Mouse (Mus musculus) myocyte (in vitro differentiated cells): ENCODE results near the gene Ddc.

Source experiments
- CEBPB ChIP-seq: IDR thresholded peaks from 2 replicates; pipeline ENCODE4 v1.6.1; 2011; ENCODE audit warnings: mild to moderate bottlenecking, moderate library complexity; ENCODE audit not compliant: poor library complexity, insufficient read depth, severe bottlenecking
- E2F4 ChIP-seq: IDR thresholded peaks from one replicate; pipeline ENCODE4 v1.6.1; 2011; ENCODE audit warnings: mild to moderate bottlenecking, control low read depth, moderate library complexity; ENCODE audit not compliant: insufficient read depth
- MAX ChIP-seq: IDR thresholded peaks from one replicate; pipeline ENCODE4 v1.6.1; 2011; ENCODE audit warnings: low read depth, mild to moderate bottlenecking, control low read depth
- MYOG ChIP-seq, 3 experiments: IDR thresholded peaks; one replicate each; pipeline ENCODE4 v1.6.1; 2011; ENCODE audit warnings: control low read depth in 2 of 3, low read depth in 2 of 3, mild to moderate bottlenecking in 2 of 3; ENCODE audit not compliant: insufficient read length in 2 of 3, control insufficient read depth in 1 of 3, insufficient read depth in 1 of 3
- POLR2A ChIP-seq: IDR thresholded peaks from one replicate; pipeline ENCODE4 v1.6.1; 2011; ENCODE audit warnings: low read depth, mild to moderate bottlenecking, control low read depth, moderate library complexity; ENCODE audit not compliant: insufficient read length
- POLR2AphosphoS2 ChIP-seq: IDR thresholded peaks from one replicate; pipeline ENCODE4 v1.6.1; 2011; ENCODE audit warnings: low read depth, control low read depth; ENCODE audit not compliant: insufficient read length
- SRF ChIP-seq: IDR thresholded peaks from one replicate; pipeline ENCODE4 v1.6.1; 2011; ENCODE audit warnings: low read depth; ENCODE audit not compliant: control insufficient read depth, insufficient read length
- TCF3 ChIP-seq: IDR thresholded peaks from one replicate; pipeline ENCODE4 v1.6.1; 2011; ENCODE audit warnings: low read depth, control low read depth; ENCODE audit not compliant: insufficient read length
- USF1 ChIP-seq: IDR thresholded peaks from one replicate; pipeline ENCODE4 v1.6.1; 2011; ENCODE audit warnings: low read depth, mild to moderate bottlenecking, control low read depth, moderate library complexity

DNA sequence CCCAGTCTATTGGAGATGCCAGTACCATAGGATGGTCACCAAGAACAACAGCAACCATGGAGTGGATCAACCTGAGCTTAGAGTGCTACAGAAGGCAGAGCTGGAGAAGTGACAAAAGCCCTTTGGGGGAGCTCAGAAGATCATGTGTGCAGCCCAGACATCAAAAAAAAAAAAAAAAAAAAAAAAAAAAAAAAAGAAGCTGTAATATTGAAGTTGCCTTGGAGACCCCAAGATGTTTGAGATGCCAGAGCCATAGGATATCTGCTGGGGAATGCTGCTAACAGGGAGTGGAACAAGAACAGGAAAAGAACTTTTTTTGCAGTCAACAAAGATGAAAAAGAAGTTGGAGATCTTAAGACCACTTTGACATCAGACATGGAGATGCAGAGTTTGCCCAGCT lies 7.6 kb upstream of the Ddc start:
- TF ChIP-seq POLR2A = no peak
- no peak for TF ChIP-seq POLR2AphosphoS2
- TF ChIP-seq MAX = no peak
- no peak for TF ChIP-seq SRF
- TF ChIP-seq CEBPB = no peak
- TF ChIP-seq MYOG (IDR thresholded peaks at IDR 0.05; ENCODE audit: control insufficient read depth in 1 of 3, insufficient read depth in 1 of 3, insufficient read length in 2 of 3, low read depth in 2 of 3) = no peak
- no peak for TF ChIP-seq TCF3
- TF ChIP-seq E2F4 = no peak
- TF ChIP-seq USF1 = no peak
